Mouse (Mus musculus): ENCODE measurements at regions not wholly inside any gene's neighbourhood (a gene's known extent, or its start where the extent isn't known, plus 50 kb on each side); places are given as distances from the start of the nearest gene placed in this dataset.

- no peak for DNase-seq (ENCODE audit: low spot score in 2 of 2)
These were observed 468.5 kb upstream of the Gm26657 start for GRCm38 (mm10) chr4:56271390-56271789.

- no peak for DNase-seq (ENCODE audit: low spot score in 2 of 2)
These were observed 475.2 kb upstream of the Gm26657 start for GRCm38 (mm10) chr4:56264626-56265025.

- no peak for DNase-seq (ENCODE audit: low spot score in 2 of 2)
These were observed 476.0 kb upstream of the Gm26657 start for GRCm38 (mm10) chr4:56263822-56264221.

DNA sequence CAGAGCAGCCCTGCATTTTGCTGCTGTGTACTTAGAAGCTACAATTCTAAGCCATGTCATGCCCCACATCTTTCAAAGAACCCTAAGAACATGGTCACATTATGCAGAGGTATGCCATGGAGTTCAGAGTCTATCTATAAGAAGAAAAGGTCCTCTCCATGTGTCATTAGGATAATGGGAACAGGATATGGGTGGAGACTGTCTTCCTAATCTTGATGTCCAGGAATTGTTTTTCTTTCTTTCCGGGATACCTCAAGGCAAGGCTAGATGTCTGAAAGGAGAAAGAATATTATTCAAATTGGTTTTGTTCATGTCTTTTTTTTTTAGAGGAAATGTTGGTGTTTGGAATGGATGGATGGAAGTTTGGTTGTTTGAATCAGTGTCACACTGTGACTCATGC lies 477.3 kb upstream of the Gm26657 start:
- DNase-seq (ENCODE audit: low spot score in 2 of 2): no peak

GRCm38 (mm10) chr4:56261992-56262391 lies 477.9 kb upstream of the Gm26657 start:
- DNase-seq (ENCODE audit: low spot score in 2 of 2): no peak

DNA sequence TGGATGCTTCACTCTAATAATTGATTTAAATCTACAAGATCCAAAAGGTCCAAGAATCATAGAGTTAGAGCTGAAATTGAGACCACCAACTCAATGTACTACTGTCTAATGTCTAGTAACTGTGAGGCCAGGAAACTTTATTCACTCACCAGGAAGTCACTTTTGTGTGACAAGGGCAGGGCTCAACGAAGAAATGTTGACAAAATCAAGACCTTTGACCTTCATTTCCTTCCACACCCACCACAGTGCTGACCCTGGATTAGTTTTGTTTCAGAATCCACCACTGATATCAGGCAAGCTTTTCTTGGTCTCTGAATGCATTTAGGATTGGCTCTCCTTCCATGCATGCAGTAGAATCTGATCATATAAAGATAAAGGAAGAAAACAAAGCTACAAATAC lies 487.5 kb upstream of the Gm26657 start:
- DNase-seq (ENCODE audit: low spot score in 2 of 2): no peak

GRCm38 (mm10) chr4:56251766-56252165 lies 488.1 kb upstream of the Gm26657 start:
- no peak for DNase-seq (ENCODE audit: low spot score in 2 of 2)

- DNase-seq (ENCODE audit: low spot score in 2 of 2): no peak
These were observed 489.3 kb upstream of the Gm26657 start for GRCm38 (mm10) chr4:56250611-56251010.

DNA sequence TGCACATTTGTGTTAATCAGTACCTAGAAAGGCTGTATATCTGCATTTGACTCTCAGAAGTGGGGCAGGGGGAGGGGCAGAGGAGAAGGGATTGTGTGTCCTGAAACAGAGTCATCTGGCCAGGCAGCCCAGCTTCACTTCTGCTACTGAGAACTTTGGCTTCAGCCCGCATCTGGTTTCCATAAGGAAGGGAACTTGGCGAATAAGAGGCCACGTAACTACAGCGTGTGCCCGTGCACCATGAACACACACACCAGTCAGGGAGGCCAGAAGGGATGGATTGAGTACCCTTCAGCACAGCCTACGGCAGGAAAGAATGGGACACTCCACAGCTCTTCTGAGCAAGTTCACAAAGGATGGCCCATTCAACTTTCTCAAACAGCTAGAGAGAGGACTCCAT lies 496.0 kb upstream of the Gm26657 start:
- DNase-seq (ENCODE audit: low spot score in 2 of 2): no peak

- no peak for DNase-seq (ENCODE audit: low spot score in 2 of 2)
These were observed 501.1 kb upstream of the Gm26657 start for GRCm38 (mm10) chr4:56238496-56239488.

DNA sequence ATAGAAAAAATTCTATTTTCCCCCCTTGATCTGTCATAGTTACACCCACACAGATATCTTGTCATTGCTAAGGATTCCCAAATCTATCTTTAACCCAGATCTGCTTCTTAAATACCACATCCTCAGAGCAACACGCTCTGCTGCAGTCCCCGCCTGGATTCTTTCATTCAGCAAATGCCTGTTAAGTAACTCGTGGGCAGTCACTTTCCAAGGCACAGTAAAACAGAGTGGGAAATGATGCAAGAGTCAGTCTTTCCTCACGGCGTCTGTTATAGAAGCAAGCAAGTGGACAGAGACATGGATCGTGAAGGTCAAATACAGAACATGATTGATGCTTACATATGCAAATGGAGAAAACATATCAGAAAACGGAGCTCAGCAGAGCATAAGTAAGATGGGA lies 508.5 kb upstream of the Gm26657 start:
- no peak for DNase-seq (ENCODE audit: low spot score in 2 of 2)

DNA sequence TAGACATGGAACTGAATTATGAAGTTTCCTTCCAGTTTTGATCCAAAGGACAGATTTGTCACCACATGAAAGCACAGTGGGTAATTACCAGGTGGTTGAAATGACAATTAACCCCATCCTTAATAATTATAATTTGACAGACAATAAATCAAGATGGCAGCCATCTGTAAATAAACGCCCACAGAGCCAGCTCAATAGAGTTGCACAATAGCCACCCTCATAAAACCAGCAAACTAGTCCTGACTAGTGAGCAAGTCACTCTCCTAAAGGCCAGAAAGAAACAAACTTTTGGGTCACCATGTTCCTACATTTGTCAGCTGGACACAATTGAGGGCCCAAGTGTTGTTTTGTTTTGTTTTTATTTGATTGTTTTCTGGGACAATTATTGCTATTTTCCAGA lies 509.4 kb upstream of the Gm26657 start:
- no peak for DNase-seq (ENCODE audit: low spot score in 2 of 2)

DNA sequence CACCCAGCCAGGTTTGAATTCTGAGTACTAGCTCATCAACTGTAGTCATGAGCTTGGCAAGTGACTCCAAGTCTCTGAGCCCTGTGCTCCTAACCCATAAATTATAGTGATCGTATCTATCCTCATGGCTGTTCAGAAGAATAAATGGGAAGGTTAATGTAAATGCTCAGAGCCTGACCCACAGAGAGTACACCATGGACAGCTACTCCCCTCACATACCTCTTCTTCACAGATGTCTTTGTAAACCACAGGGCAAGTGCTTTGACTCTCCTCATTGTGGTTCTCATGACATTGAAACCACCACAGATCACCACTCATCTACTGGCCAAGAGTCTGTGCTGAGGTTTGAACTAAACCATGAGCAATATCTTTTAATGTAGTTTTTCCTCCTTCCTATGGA lies 513.4 kb upstream of the Gm26657 start:
- no peak for DNase-seq (ENCODE audit: low spot score in 2 of 2)

GRCm38 (mm10) chr4:56224542-56224941 lies 515.3 kb upstream of the Gm26657 start:
- DNase-seq (ENCODE audit: low spot score in 2 of 2): no peak

DNA sequence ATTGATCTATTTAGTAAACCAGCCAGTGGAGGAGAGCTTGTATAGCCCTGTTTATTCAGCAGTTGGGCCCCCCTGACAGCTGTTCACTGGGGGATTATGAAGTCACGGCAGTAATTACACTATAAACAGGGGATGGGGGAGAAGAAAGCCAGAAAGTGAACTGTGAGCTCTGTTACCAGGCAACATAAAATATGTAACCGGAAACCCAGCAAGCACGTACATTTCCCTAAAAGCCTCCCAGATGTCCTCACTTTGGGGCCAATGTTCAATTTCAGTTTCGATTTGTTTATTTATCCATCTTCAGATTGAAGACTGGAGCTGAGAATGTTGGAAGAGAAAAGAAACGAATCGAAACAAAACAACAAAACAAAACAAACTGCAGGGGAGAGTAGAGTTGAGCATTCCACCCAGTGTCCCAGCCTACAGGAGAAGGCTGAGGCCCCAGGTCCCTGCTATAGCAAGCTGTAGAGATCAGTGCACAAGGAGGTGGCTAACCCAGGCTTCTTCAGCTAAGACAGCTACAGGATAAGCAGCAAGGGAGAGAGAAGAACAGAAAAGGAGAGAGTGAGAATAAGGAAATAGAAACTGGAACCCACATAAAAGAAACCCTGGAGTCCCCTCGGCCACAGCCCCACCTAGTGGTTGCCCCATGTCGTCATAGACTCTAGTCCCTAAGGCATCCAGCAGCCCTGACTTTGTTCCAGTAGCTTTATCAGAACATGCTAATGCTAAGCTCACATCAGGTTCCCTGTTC lies 517.7 kb upstream of the Gm26657 start:
- peak in 1 of 2 experiments; percentile 24 for DNase-seq (ENCODE audit: low spot score in 2 of 2)

DNA sequence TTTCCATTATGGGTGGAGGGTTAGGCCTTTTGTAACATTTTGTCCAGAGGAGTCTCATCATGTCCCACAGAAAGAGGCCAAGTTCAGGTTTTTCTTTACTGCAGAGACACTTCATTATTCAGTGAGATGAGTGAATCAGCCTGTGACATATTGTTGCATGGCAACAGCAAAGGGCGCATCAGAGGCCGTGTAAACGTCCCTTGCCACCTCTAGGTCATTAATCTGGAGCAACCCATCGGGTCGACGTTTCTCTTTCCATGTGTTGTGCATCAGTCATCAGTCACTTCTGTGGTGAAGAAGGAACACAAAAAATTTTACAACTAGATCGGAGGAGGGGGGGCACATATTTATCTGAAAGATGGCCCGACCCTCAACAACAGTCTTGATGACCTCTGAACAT lies 519.3 kb upstream of the Gm26657 start:
- DNase-seq (ENCODE audit: low spot score in 2 of 2): no peak

DNA sequence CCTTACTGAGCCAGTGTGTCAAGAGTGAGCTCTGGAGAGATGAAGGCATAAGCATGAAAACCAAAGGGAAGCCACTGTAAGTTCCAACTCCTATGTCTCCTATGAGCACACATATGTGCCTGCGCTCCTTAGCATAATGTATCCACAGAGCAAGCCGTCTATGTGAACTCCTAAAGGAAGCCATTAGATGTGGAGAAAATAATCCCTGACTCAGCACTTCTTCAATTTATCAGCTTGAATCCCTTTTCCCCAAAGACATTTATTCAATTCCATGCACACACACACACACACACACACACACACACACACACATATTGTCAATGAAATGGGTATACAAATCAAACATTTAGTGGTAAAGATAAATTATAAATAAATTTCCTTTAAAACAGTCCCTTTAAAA lies 530.4 kb upstream of the Gm26657 start:
- no peak for DNase-seq (ENCODE audit: low spot score in 2 of 2)

GRCm38 (mm10) chr4:56207726-56208125 lies 532.1 kb upstream of the Gm26657 start:
- no peak for DNase-seq (ENCODE audit: low spot score in 2 of 2)

GRCm38 (mm10) chr4:56205069-56205468 lies 534.8 kb upstream of the Gm26657 start:
- no peak for DNase-seq (ENCODE audit: low spot score in 2 of 2)

GRCm38 (mm10) chr4:56193365-56193764 lies 546.5 kb upstream of the Gm26657 start:
- DNase-seq (ENCODE audit: low spot score in 2 of 2): no peak

GRCm38 (mm10) chr4:56192516-56192915 lies 547.4 kb upstream of the Gm26657 start:
- peak in 1 of 2 experiments; percentile 7 for DNase-seq (ENCODE audit: low spot score in 2 of 2)

DNA sequence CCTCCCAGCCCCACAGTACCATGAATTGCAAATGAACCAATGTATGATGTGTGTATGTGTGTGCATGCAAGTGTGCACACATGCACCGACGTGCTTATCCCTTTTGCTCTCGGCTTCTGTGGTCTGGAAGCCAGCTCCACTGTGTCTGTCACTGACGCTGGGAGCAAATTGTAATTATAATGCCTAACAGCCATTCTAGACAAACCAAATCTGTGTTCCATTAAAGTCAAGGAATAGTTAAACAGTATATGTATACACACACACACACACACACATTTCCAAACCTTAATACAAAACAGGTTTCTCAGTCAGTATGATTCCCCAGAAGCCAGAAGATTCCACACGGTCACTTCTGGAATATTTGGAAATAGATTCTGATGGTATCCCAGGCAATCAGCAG lies 560.3 kb upstream of the Gm26657 start:
- DNase-seq (ENCODE audit: low spot score in 2 of 2): no peak
